Mouse (Mus musculus) intestine, embryonic 16.5 days (tissue): ENCODE measurements around the gene Smarcd3. TPM values are rescaled to one million over a fixed set of nuclear protein-coding genes. Genes with fewer than 3 reads are reported as not detected.

Experiments
- ATAC-seq: fragments of 200-750 bp; cut with Nextera tagmentation; 2 replicates; pipeline ENCODE4 v1.8.0; 2017; ENCODE audit warnings: moderate TSS enrichment, moderate library complexity
- H3K27ac ChIP-seq: fragments of 300-500 bp; sonication (generic); 2 replicates; pipeline ENCODE4 v1.5.1; 2014; ENCODE audit warnings: mild to moderate bottlenecking, low read length
- H3K27me3 ChIP-seq: fragments of 300-500 bp; sonication (generic); replicated peaks from 2 replicates; pipeline ENCODE4 v1.6.1; 2014; ENCODE audit warnings: low read length, control low read depth, mixed read lengths; ENCODE audit not compliant: control insufficient read depth, insufficient read depth
- H3K36me3 ChIP-seq: fragments of 300-500 bp; sonication (generic); 2 replicates; pipeline ENCODE4 v1.6.1; 2014; ENCODE audit warnings: low read length, control low read depth; ENCODE audit not compliant: control insufficient read depth, insufficient read depth
- H3K4me1 ChIP-seq: fragments of 300-500 bp; sonication (generic); 2 replicates; pipeline ENCODE4 v1.6.1; 2014; ENCODE audit warnings: low read length, control low read depth, mixed read lengths; ENCODE audit not compliant: control insufficient read depth, insufficient read depth
- H3K4me2 ChIP-seq: fragments of 300-500 bp; sonication (generic); 2 replicates; pipeline ENCODE4 v1.6.1; 2014; ENCODE audit warnings: low read depth, low read length, control low read depth
- H3K4me3 ChIP-seq: fragments of 300-500 bp; sonication (generic); 2 replicates; pipeline ENCODE4 v1.5.1; 2014; ENCODE audit warnings: mild to moderate bottlenecking, low read length
- H3K9ac ChIP-seq: fragments of 300-500 bp; sonication (generic); 2 replicates; pipeline ENCODE4 v1.6.1; 2014; ENCODE audit warnings: low read depth, low read length
- H3K9me3 ChIP-seq: fragments of 300-500 bp; sonication (generic); 2 replicates; pipeline ENCODE4 v1.6.1; 2016; ENCODE audit warnings: low read length, control low read depth; ENCODE audit not compliant: control insufficient read depth
- WGBS: fragments of 180-500 bp; shearing (Covaris S2); extraction: QIAGEN DNeasy Blood & Tissue Kit; methylation state at CpG from one replicate; pipeline ENCODE4 v1.1.7; 2014; 5-methylcytosine and 5-hydroxymethylcytosine counted together
- polyA plus RNA-seq: library from polyadenylated mRNA; unstranded; fragments of >200 nt; fragmentation: Nextera tagmentation; extraction: Ambion mirVana; gene quantifications from 2 replicates; pipeline ENCODE4 v1.2.1, GENCODE M21; 2015

Smarcd3 gene
- polyA plus RNA-seq, 1 experiment from 2014 or later, result 9.5 TPM

DNA sequence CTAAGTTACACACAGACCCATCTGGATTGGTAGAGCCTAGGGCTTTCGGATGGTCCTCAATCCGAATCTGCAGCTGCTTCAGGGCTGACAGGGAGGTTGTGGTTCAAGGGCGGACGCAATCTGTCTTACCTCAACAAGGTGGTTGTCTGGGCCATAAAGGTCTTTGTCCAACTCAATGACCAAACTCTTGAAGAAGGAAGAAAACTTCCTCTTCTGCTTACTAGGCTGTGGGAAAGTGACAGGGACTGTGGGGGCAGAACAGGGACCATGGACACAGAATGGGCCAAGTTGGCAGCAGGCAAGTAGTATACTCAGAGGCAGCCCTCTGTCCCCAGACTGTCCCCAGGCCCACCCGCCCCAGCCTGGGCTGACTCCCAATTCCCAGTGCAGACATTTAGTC lies 28.9 kb downstream of the Smarcd3 start:
- H3K27ac ChIP-seq, result no peak overlapping the region
- H3K9me3 ChIP-seq, result no peaks in the 10 kb centered on the region
- H3K4me3 ChIP-seq, result no peak overlapping the region
- WGBS, result 91% methylated on average over 5 of the region's 5 CpGs
- H3K27me3 ChIP-seq, result peaks cover 10% of the 10 kb centered on the region
- no peak for ATAC-seq
- H3K9ac ChIP-seq, result no peak overlapping the region
- H3K4me2 ChIP-seq, result no peak overlapping the region
- H3K36me3 ChIP-seq, result peaks cover 8% of the 10 kb centered on the region; the same call in 1 of the 2 replicates
- H3K4me1 ChIP-seq, result peaks cover 32% of the 10 kb centered on the region

DNA sequence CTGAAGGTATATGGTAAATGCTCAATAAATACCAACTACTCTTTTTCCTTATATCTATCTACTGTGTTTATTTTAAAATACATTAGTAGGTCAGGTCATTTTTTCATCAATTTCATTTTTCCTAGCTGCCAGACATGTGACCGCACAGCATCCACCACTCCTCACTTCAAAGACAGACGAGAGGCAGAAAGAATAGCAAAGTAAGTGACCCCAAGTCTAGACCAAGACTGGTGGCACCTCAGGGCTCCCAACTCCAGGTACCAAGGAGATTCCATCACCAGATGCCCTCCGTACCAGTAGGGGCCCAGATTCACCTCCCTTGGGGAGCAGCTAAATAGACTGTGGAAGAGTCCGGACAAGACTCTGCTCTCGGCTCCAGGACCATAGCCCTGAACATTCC lies 29.9 kb downstream of the Smarcd3 start:
- ATAC-seq, result no peak
- Histone ChIP-seq H3K36me3 (peaks cover 12% of the 10 kb centered on the region), H3K27ac (no peak overlapping the region), H3K9ac (no peak overlapping the region), H3K9me3 (no peaks in the 10 kb centered on the region), H3K27me3 (peaks cover 10% of the 10 kb centered on the region), H3K4me3 (no peak overlapping the region), H3K4me2 (no peak overlapping the region), H3K4me1 (peaks cover 31% of the 10 kb centered on the region)
- 86% methylated on average over 5 of the region's 5 CpGs for WGBS

DNA sequence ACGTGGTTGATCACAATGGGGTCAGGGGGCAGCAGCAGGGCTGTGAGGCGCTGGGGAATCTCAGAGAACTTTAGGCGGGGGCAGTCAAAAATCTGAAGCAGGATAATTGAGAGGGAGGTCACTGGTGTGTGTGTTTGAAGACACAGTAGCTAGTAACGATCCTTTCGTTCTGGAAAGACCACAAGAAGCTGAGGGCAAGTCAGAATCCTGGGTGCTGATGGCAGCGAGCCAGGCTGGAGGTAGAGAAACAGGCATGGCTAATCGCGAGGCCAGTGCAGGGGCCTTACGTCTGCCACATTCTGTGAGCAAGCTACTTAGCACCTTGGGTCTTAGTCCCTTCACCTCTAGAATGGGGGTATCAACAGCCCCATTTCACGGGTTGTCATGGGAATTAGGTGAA lies 30.3 kb downstream of the Smarcd3 start:
- Histone ChIP-seq H3K9me3 (no peaks in the 10 kb centered on the region), H3K9ac (no peak overlapping the region), H3K4me2 (no peak overlapping the region), H3K4me1 (peaks cover 28% of the 10 kb centered on the region), H3K27me3 (peaks cover 6% of the 10 kb centered on the region), H3K27ac (no peak overlapping the region), H3K4me3 (no peak overlapping the region), H3K36me3 (peaks cover 12% of the 10 kb centered on the region)
- 70% methylated on average over 10 of the region's 10 CpGs for WGBS
- ATAC-seq, result no peak

DNA sequence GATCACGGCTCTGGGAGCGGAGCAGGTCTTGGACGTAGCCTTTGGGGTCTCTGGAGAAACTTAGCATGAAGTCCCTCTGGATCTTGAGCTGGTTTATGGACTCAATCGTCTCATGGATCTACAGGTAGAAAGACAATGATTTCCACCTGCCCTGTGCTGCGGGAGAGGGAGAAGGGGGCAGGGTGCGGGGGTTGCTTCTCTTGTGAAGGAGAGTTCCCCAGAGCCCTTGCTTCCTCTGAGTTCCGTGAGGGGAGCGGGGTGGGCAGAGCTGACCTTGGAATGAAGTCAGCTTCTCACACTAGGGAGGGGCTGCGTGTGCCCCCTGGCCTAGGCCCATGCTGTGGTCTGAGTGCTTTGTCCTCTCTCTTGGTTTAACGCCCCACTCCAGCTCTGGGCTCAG lies 31.0 kb downstream of the Smarcd3 start:
- H3K4me1 ChIP-seq, result peaks cover 22% of the 10 kb centered on the region
- H3K27ac ChIP-seq, result no peak overlapping the region
- H3K9me3 ChIP-seq, result no peaks in the 10 kb centered on the region
- no peak overlapping the region for H3K9ac ChIP-seq
- no peak overlapping the region for H3K4me2 ChIP-seq
- peaks cover 12% of the 10 kb centered on the region for H3K36me3 ChIP-seq
- ATAC-seq, result no peak
- 85% methylated on average over 10 of the region's 10 CpGs for WGBS
- no peak overlapping the region for H3K4me3 ChIP-seq
- H3K27me3 ChIP-seq, result no peaks in the 10 kb centered on the region

DNA sequence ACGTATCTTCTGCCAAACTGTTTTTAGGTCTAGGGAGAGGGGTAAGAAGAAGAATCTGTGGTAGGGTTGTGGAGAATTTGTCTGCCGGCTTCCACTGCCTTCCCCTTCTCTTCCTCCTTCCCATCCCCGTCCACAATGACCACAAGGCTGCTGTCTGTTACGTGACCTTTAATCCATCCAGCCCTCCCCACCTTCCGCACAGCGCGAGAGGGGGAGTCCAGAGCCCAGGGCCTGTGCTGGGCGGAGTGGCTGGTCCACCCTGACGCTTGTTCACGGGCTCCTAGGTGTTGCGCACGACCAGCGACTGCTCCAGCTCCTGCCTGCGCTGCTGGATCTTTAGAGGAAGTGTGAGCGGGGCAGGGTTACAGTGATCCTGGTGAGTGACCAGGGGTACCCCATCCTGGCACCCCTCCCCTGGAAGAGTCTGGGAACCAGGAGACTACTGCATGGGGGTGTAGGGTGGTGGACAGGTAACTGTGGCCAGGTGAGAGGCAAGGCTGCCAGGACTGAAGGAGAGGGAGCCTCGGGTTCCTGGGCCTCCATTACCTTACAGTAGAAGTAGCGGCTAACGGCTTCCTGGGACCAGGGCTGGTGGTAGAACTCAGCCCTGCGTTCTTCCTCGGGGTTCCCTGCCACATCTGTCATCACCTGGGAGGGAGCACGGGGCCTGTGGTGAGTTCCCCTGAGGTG lies 31.6 kb downstream of the Smarcd3 start:
- no peak for ATAC-seq
- Histone ChIP-seq H3K4me3 (no peak overlapping the region), H3K9me3 (no peaks in the 10 kb centered on the region), H3K4me2 (no peak overlapping the region), H3K4me1 (peaks cover 23% of the 10 kb centered on the region), H3K27me3 (no peaks in the 10 kb centered on the region), H3K27ac (no peak overlapping the region), H3K36me3 (peaks cover 12% of the 10 kb centered on the region), H3K9ac (0 out of 2 replicates have a peak overlapping the region, but pooled peaks have one; percentile 14)
- WGBS, result 68% methylated on average over 21 of the region's 21 CpGs

DNA sequence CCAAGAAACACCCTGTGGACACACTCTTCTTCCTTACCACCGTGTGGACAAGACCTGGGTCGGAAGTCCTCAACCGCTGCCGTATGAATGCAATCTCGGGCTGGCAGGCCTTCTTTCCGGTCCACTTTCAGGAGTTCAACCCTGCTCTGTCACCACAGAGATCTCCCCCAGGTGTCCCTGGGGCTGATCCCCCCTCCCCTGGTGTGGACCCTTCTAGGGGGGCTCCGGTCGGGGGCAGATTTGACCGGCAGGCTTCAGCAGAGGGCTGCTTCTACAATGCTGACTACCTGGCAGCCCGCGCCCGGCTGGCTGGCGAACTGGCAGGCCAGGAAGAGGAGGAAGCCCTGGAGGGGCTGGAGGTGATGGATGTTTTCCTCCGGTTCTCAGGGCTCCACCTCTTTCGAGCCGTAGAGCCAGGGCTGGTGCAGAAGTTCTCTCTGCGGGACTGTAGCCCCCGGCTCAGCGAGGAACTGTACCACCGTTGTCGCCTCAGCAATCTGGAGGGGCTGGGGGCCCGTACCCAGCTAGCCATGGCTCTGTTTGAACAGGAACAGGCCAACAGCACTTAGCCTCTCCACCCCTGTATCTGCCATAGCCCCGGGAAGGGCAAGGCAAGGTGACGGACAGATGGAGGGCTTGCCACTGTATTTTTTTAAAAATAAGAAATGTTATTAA lies 32.3 kb downstream of the Smarcd3 start:
- Histone ChIP-seq H3K4me3 (0 out of 2 replicates have a peak overlapping the region, but pooled peaks have one; percentile 4), H3K9ac (0 out of 2 replicates have a peak overlapping the region, but pooled peaks have one; percentile 49), H3K9me3 (no peaks in the 10 kb centered on the region), H3K4me1 (peaks cover 26% of the 10 kb centered on the region), H3K27ac (0 out of 2 replicates have a peak overlapping the region, but pooled peaks have one; percentile 29), H3K4me2 (peak overlapping the region; percentile 33; the same call in 1 of the 2 replicates), H3K27me3 (no peaks in the 10 kb centered on the region), H3K36me3 (peaks cover 12% of the 10 kb centered on the region)
- no peak for ATAC-seq
- 53% methylated on average over 24 of the region's 24 CpGs for WGBS

DNA sequence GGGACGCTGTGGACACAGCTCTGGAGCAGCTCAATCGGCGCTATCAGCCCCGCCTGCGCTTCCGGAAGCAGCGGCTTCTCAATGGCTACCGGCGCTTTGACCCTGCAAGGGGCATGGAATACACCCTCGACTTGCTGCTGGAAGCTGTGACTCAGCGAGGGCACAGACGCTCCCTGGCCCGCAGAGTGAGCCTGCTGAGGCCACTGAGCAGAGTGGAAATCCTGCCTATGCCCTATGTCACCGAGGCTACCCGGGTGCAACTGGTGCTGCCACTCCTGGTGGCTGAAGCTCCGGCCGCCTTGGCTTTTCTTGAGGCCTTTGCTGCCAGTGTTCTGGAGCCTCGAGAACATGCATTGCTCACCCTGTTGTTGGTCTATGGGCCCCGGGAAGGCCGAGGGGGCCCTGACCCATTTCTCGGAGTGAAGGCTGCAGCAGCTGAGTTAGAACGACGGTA lies 32.9 kb downstream of the Smarcd3 start:
- Histone ChIP-seq H3K4me3 (peak overlapping the region; percentile 4; the same call in 1 of the 2 replicates), H3K9me3 (no peaks in the 10 kb centered on the region), H3K4me1 (peaks cover 23% of the 10 kb centered on the region), H3K27ac (0 out of 2 replicates have a peak overlapping the region, but pooled peaks have one; percentile 29), H3K27me3 (no peaks in the 10 kb centered on the region), H3K4me2 (peak overlapping the region; percentile 26; the same call in 1 of the 2 replicates), H3K9ac (0 out of 2 replicates have a peak overlapping the region, but pooled peaks have one; percentile 49), H3K36me3 (peaks cover 12% of the 10 kb centered on the region)
- ATAC-seq, result no peak
- WGBS, result 36% methylated on average over 23 of the region's 23 CpGs

DNA sequence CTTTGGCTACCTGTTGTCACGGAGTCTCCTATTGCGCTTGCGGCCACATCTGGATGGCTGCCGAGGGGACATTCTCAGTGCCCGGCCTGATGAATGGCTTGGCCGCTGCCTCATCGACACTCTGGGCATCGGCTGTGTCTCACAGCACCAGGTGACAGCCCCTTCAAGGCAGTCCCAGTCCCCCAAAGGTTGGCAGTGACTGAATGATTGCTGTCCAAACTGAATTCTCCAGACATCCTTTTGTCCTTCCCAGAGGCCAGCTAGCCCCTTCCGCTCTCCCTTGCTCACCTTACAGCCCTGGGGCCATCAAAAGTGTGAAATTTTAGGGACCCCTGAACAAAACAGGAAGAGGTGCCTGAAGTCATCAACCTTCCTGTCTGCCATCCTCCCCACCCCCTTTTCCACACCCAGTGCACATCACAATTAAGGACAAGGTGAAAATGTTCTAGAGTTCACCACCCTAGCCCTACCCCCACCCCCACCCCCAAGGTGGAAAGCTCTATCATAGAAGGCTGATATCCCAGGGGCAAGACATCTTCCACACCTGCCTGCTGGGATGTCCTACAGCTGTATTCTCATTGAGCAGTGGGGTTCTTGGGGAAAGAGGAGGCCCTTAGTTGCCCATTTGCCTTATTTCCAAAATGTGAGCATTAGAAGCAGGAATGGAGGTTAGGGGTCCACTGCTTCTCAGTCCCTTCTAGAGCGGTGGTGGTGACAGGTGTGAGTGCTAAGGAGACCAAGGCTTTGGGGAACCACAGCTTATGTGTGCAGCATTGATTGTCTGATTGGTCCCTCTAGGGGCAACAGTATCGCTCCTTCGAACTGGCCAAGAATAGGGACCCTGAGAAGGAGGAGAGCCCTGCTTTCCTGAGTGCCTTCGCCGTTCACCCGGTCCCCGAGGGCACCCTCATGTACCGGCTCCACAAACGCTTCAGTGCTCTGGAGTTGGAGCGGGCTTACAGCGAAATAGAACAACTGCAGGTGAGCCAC lies 34.4 kb downstream of the Smarcd3 start:
- Histone ChIP-seq H3K4me1 (peaks cover 23% of the 10 kb centered on the region), H3K27ac (no peak overlapping the region), H3K36me3 (peaks cover 12% of the 10 kb centered on the region), H3K4me2 (no peak overlapping the region), H3K4me3 (no peak overlapping the region), H3K9ac (no peak overlapping the region), H3K9me3 (no peaks in the 10 kb centered on the region), H3K27me3 (no peaks in the 10 kb centered on the region)
- 93% methylated on average over 20 of the region's 20 CpGs for WGBS
- ATAC-seq, result no peak
